Mouse (Mus musculus): ENCODE results near the gene Mon2.

The Mon2 gene

GRCm38 (mm10) chr10:122963463-122964240, 112.7 kb downstream of the Mon2 start:
- DNase-seq (ENCODE audit: low read depth) = no peak

DNA sequence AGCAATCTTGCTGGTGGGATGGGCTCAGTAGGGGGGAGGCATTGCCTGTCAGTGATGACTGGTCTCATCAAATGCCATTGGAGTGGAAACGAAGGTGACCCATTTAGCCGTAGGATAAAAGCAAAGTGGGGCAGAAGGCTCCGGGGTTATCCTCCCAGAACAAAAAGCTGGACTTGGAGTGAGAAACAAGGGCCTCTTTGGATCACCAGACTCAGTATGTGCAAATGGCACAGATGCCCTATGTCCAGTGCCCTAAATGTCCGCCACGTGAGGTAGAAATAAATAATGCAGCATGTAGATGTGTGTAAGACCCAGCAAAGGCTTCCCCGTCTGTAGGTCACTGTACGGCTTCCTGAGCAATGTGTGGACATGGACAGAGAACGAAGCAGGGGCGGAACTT, 113.7 kb downstream of the Mon2 start:
- DNase-seq (ENCODE audit: low read depth) = no peak

GRCm38 (mm10) chr10:122961494-122961893, 114.8 kb downstream of the Mon2 start:
- no peak for DNase-seq (ENCODE audit: low read depth)

DNA sequence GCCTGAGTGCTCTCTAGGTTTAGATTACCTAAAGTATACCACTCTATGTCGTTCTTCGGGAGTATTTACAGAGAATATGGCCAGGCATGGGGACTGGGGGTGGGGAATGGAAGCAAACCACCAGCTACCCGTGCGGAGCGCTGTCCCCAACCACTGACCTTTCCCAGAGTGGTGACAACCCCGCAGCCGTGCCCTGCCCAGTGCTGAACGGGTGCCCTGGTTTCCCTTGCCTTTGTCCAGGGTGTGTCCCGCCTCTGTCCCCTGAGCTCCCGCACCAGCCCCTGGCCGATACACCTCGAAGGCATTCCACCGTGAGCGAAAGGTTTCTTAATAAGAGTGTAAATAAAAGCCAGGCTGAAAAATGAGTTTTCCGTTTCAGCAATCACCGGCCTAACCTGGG, 115.6 kb downstream of the Mon2 start:
- no peak for DNase-seq (ENCODE audit: low read depth)

DNA sequence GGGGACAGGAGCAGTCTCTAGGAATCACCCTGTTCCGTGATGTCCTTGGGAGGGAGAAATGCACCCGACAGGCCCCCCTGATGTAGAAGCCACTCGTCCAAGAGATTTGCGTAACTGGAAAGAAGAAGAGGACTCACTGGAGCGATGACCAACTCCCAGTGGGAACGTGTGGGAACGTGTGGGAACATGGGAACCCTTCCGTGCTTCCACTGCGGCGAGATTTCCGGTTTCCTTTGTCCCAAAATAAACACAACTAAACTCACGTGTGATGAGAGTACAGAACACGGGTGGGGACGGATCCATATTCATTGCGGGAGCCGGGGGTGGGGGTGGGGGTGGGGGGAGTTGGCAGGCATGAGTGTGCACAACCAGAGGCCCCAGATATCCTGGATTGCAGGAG, 116.1 kb downstream of the Mon2 start:
- no peak for DNase-seq (ENCODE audit: low read depth)

- DNase-seq (ENCODE audit: low read depth) = no peak
Observed at GRCm38 (mm10) chr10:122958699-122959098, 117.6 kb downstream of the Mon2 start.

DNA sequence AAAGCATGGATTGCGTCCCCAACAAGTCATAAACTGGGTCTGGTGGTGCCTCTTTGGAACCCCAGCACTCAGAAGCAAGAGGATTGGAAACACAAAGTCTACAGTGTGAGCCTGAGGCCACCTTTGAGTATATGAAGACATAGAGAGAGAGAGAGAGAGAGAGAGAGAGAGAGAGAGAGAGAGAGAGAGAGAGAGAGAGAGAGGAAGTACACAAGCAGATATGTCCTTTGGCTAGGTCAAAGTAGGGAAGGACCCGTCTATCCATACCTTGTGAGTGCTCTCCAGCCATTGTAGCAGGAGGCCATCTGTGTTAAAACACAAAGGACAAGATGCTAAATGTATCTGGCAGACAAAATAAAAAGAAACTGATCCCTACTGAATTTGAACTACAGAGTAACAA, 118.4 kb downstream of the Mon2 start:
- no peak for DNase-seq (ENCODE audit: low read depth)

DNA sequence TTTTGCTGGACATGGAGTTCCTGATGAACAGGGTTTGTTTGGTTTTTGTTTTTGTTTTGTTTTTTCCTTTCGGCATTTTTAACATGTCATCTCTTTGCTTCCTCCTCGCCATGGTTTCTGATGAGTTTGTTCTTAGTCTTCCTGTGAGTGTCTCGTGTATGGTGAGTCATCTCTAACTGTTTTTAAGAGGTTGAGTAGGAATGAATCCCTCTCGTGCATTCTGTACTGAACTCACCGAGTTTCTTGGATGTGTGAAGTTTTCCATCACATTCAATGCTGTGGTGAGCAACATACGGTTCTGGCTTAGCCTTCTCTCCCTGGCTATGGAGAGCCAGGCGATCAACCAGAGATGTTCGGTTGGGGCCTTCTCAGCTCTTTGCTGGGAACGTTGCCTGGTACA, 122.7 kb downstream of the Mon2 start:
- DNase-seq (ENCODE audit: low read depth) = no peak

DNA sequence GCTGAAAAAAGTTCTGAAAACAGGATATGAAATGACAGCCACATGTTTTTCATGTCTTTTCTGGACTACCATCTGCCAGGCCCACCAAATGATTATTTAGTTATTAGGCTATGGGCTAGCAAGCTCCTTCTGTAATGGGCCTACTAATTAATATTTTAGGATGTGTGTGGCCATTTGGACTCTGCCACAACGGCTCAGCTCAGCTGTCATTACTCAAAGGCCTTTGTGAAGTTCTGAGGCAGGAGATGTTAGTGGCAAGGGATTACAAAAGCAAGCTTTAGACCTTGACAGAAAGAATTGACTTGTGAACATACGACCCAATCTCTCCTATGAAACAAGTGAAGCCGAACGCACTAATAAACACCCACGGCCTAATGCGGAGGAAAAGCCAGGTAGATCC, 125.3 kb downstream of the Mon2 start:
- no peak for DNase-seq (ENCODE audit: low read depth)

GRCm38 (mm10) chr10:122944888-122945287, 131.4 kb downstream of the Mon2 start:
- no peak for DNase-seq (ENCODE audit: low read depth)

DNA sequence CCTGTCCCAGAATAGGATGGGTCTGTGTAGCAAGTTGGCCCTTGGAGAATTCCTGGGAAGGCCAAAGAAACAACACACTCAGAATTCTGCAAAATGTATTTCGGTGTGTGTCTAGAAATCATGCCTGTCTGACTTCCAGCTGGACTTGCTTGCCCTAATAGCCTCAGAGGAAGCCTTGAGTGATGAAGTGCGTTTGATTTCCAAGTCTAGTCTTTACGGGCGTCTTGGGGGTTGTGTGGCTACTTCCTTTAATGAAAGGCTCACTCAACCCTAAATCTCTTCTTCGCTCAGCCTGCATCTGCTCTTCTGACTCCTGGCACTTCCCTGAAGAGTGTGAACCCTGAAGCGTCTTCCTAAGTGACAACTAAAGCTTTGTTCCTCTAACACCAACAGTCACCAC, 132.5 kb downstream of the Mon2 start:
- no peak for DNase-seq (ENCODE audit: low read depth)

GRCm38 (mm10) chr10:122942771-122943170, 133.5 kb downstream of the Mon2 start:
- DNase-seq (ENCODE audit: low read depth) = no peak

Measured in c-Kit-positive CD71-positive TER-119-negative erythroid progenitor cells, embryonic 14.5 days (primary cell).